Mouse (Mus musculus): ENCODE results near the gene Nck1. TPM values are rescaled to one million over a fixed set of nuclear protein-coding genes. Genes with fewer than 3 reads are reported as not detected.

Gene Nck1
- total and polyA plus RNA-seq, 3 experiments, result 16.7 to 27.4 (median 25.2) TPM

GRCm38 (mm10) chr9:100460203-100460602, 85.7 kb downstream of the Nck1 start:
- in situ Hi-C loops (cut with MboI; ENCODE audit: low pct_ligation_motif_present, low pct_unique_long_range_greater_than_20kb, low sequenced_read_pairs) (loop anchor here (25.0 kb wide), 1 partner anchor 452 kb away; no protein-coding TSS in a partner anchor), dilution Hi-C loops (cut with MboI; ENCODE audit: extremely low pct_ligation_motif_present, extremely low pct_unique_long_range_greater_than_20kb, low sequenced_read_pairs) (no loop called here)
- H3K27me3 ChIP-seq (replicated peaks), result no peaks in the 10 kb centered on the region
- TF ChIP-seq IRF4 (IDR thresholded peaks at IDR 0.05; ENCODE audit: low read depth, low read length), result no peak
- H3K9me3 ChIP-seq (replicated peaks; ENCODE audit: low read length), result no peaks in the 10 kb centered on the region
- H3K4me3 ChIP-seq (replicated peaks in 1 of 3; ENCODE audit: low read depth in 2 of 3, low read length in 2 of 3, poor library complexity in 1 of 3), result no peak overlapping the region
- DNase-seq (ENCODE audit: extremely low read depth), result no peak
- no peak overlapping the region for H3K27ac ChIP-seq (ENCODE audit: insufficient read depth, low read depth)
- H3K4me2 ChIP-seq (ENCODE audit: insufficient read depth, low read depth, poor library complexity, severe bottlenecking), result no peak overlapping the region
- H3K9ac ChIP-seq (ENCODE audit: insufficient read depth, low read depth), result no peak overlapping the region
- peaks cover 7 to 43% of the 10 kb centered on the region in 2 experiments for H3K36me3 ChIP-seq (replicated peaks in 1 of 2; ENCODE audit: control insufficient read depth in 1 of 2, insufficient read depth in 1 of 2, low read length in 1 of 2)
- no peaks in the 10 kb centered on the region for H3K4me1 ChIP-seq (ENCODE audit: control insufficient read depth in 1 of 2, insufficient read depth in 2 of 2)
- H3K79me2 ChIP-seq (replicated peaks; ENCODE audit: control insufficient read depth, extremely low read depth, insufficient read depth, poor library complexity, severe bottlenecking), result no peaks in the 10 kb centered on the region

GRCm38 (mm10) chr9:100457971-100458681, 87.8 kb downstream of the Nck1 start:
- Histone ChIP-seq H3K79me2 (replicated peaks; ENCODE audit: control insufficient read depth, extremely low read depth, insufficient read depth, poor library complexity, severe bottlenecking) (no peaks in the 10 kb centered on the region), H3K9me3 (replicated peaks; ENCODE audit: low read length) (no peaks in the 10 kb centered on the region), H3K4me3 (replicated peaks in 1 of 3; ENCODE audit: low read depth in 2 of 3, low read length in 2 of 3, poor library complexity in 1 of 3) (no peak overlapping the region), H3K4me2 (ENCODE audit: insufficient read depth, low read depth, poor library complexity, severe bottlenecking) (no peak overlapping the region), H3K27me3 (replicated peaks) (no peaks in the 10 kb centered on the region), H3K9ac (ENCODE audit: insufficient read depth, low read depth) (no peak overlapping the region), H3K36me3 (replicated peaks in 1 of 2; ENCODE audit: control insufficient read depth in 1 of 2, insufficient read depth in 1 of 2, low read length in 1 of 2) (peaks cover 7 to 40% of the 10 kb centered on the region in 2 experiments), H3K4me1 (ENCODE audit: control insufficient read depth in 1 of 2, insufficient read depth in 2 of 2) (peaks cover 0 to 5% of the 10 kb centered on the region in 2 experiments; a peak in 1 of 4 replicates), H3K27ac (ENCODE audit: insufficient read depth, low read depth) (no peak overlapping the region)
- no peak for DNase-seq (ENCODE audit: extremely low read depth)
- no peak for TF ChIP-seq ETS1 (conservative IDR thresholded peaks at IDR 0.05; ENCODE audit: low read depth, low read length)
- no peak for TF ChIP-seq CHD1 (IDR thresholded peaks at IDR 0.05; ENCODE audit: low read depth, low read length)
- TF ChIP-seq POLR2A (IDR thresholded peaks at IDR 0.05; ENCODE audit: low read depth, low read length), result no peak
- no peak for TF ChIP-seq JUN (IDR thresholded peaks at IDR 0.05; ENCODE audit: insufficient read depth, low read depth, low read length)
- no peak for TF ChIP-seq USF1 (IDR thresholded peaks at IDR 0.05; ENCODE audit: low read depth, low read length)
- no peak for TF ChIP-seq MYC (IDR thresholded peaks at IDR 0.05; ENCODE audit: low read depth, low read length)
- TF ChIP-seq NELFE (IDR thresholded peaks at IDR 0.05; ENCODE audit: low read depth, low read length), result no peak
- TF ChIP-seq E2F4 (IDR thresholded peaks at IDR 0.05; ENCODE audit: insufficient replicate concordance, low read depth, low read length), result no peak
- no peak for TF ChIP-seq RAD21 (IDR thresholded peaks at IDR 0.05; ENCODE audit: low read depth, low read length)
- TF ChIP-seq MXI1 (IDR thresholded peaks at IDR 0.05; ENCODE audit: low read depth, low read length), result no peak
- TF ChIP-seq USF2 (conservative IDR thresholded peaks at IDR 0.05; ENCODE audit: low read depth, low read length), result no peak
- no peak for TF ChIP-seq POLR2AphosphoS2 (IDR thresholded peaks at IDR 0.05; ENCODE audit: low read depth, low read length)
- no peak for TF ChIP-seq GABPA (IDR thresholded peaks at IDR 0.05; ENCODE audit: insufficient replicate concordance, low read depth, low read length)
- in situ Hi-C loops (cut with MboI; ENCODE audit: low pct_ligation_motif_present, low pct_unique_long_range_greater_than_20kb, low sequenced_read_pairs), result loop anchor here (25.0 kb wide), 1 partner anchor 454 kb away; no protein-coding TSS in a partner anchor
- dilution Hi-C loops (cut with MboI; ENCODE audit: extremely low pct_ligation_motif_present, extremely low pct_unique_long_range_greater_than_20kb, low sequenced_read_pairs), result no loop called here
